Mouse (Mus musculus) small intestine, adult 2 months (tissue): Measurements from ENCODE around the gene Ankrd13a.

Experiments used
- CTCF ChIP-seq: fragments of 200-500 bp; IDR thresholded peaks from 2 replicates; pipeline ENCODE4 v1.5.1; 2012; ENCODE audit warnings: low read depth, mild to moderate bottlenecking, control low read depth, inconsistent platforms, low read length, moderate library complexity, mixed read lengths; ENCODE audit not compliant: insufficient replicate concordance, insufficient read length; ENCODE audit errors: extremely low read depth
- POLR2A ChIP-seq: fragments of 200-500 bp; IDR thresholded peaks from 2 replicates; pipeline ENCODE4 v1.6.1; 2012; ENCODE audit warnings: low read depth, mild to moderate bottlenecking, control low read depth, inconsistent platforms, low read length, moderate library complexity

DNA sequence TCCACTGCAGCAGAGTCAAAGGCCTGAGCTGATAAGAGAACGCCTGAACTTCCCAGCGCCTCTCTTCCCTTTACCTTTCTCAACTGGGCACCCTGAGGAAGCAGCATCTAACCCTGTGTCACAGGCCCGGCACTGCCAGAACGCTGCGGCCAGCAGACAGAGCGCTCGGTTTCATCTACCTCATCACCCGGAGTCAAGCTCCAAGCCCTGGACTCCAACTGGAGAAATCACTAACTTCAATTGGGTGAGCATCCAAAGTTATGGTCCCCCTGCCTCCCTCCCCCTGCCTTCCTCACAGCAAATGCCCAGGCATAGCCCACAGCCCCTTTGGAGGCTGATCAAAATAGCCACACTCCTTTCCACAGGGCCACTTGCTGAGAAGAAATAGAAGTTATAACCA is 7.8 kb upstream of the Ankrd13a start:
- TF ChIP-seq POLR2A (no peak), CTCF (no peak)
